Comparison of ENCODE assay signal across 8 mouse cellular contexts in the genomic region with DNA sequence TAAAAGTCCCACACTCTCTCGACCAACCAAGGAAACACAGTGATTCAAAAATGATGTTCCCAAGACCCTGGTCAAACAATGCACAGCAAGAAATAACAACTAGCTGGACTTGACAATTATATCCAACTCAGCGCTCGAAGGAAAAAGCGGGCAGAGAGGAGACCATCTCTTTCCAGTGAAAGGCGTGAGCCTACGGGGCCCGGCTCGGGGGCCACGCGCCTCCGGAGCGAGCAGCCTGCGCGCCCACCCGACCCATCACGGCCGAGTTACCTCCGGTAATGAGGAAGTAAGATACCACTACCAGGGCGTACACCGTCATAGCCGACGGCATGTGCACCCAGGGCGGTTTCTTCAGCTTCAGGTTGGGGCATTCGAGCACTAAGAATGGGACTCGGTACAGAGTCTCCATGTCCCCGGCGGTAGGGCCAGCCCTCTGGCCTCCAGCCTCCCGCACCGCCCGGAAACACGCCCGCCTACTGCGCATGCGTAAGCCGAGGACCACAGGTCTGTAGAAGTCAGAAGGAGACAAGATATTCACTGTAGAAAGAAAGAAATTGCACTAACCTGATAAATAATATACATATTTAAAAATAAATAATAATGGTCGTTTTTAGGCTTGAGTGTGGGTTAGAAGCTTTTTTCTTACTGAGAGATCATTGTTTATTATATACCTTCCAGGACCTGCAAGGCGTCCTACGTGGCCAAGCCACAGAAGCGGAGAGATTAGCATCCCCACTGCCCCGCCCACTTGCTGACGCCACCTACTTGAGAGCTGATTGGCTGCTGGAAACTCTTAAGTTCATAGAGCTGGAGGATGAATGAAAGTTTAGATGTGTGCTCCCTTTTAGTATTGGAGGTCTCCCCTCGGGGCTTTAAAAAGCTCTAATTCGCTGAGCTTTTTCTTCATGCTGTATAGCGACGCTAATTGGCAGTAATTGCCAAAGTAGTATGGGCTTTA. TPM values are rescaled to one million over a fixed set of nuclear protein-coding genes. Genes with fewer than 3 reads are reported as not detected.
DNase-seq lines count a peak whose midpoint lies in the region; ATAC-seq lines count a peak whose summit lies in the region.

A gene (minus strand): TSS at position 478 of the 958 bp plus-strand sequence.

- H3K27me3 ChIP-seq in lung, embryonic 16.5 days (ENCODE audit: control insufficient read depth, insufficient read depth, low read depth, low read length) = no peaks in the 10 kb centered on the region

- peak within 1 kb of the TSS; percentile 96 for H3K4me3 ChIP-seq in lung, embryonic 16.5 days (ENCODE audit: low read length)

- H3K9me3 ChIP-seq in lung, embryonic 16.5 days (ENCODE audit: control insufficient read depth, low read length) = no peaks in the 10 kb centered on the region

- 0% methylated on average over 45 of the region's 45 CpGs for WGBS in lung, embryonic 16.5 days

- DNase-seq in MEL-GATA-1-ER (ENCODE audit: extremely low read depth, low read depth) = peak; percentile 99
- peak; percentile 92 for DNase-seq in cerebellum, adult 8-10 months
- peak; percentile 96 for DNase-seq in forelimb bud, embryonic 11.5 days (ENCODE audit: low read depth, low spot score)
- DNase-seq in layer of hippocampus, adult 9-10 months (ENCODE audit: low spot score) = peak; percentile 96
- peak; percentile 91 for DNase-seq in ovary, postnatal 10 days (ENCODE audit: low spot score)
- DNase-seq in thymus, postnatal 10 days (ENCODE audit: low spot score in 2 of 2) = peak; percentile 96 to 97

- H3K27ac ChIP-seq in lung, embryonic 16.5 days (ENCODE audit: low read length) = peak within 1 kb of the TSS; percentile 89

- H3K36me3 ChIP-seq in lung, embryonic 16.5 days (ENCODE audit: control insufficient read depth, insufficient read depth, low read length) = peaks cover 3% of the 10 kb centered on the region; the same call in 1 of the 2 replicates

- ATAC-seq in hematopoietic stem cell, adult 5-6 weeks (replicated peaks in 1 of 2; ENCODE audit: insufficient read depth in 1 of 2, low FRiP score in 2 of 2, low TSS enrichment in 1 of 2, low read depth in 1 of 2, poor library complexity in 2 of 2, severe bottlenecking in 2 of 2) = peak; percentile 97 to 98
- peak; percentile 97 for ATAC-seq in lung, embryonic 16.5 days (ENCODE audit: low read depth)

- peak within 1 kb of the TSS; percentile 79 for H3K4me2 ChIP-seq in lung, embryonic 16.5 days (ENCODE audit: low read depth, low read length)

- peak within 1 kb of the TSS; percentile 96 for H3K9ac ChIP-seq in lung, embryonic 16.5 days (ENCODE audit: low read length)

- H3K4me1 ChIP-seq in lung, embryonic 16.5 days (replicated peaks; ENCODE audit: control insufficient read depth, insufficient read depth, low read length) = peaks cover 12% of the 10 kb centered on the region

RNA-seq across cellular contexts. Expression of the gene that starts here (rescaled TPM):
- 127 and 143 TPM in 2 replicates for total RNA-seq in hematopoietic stem cell, adult 5-6 weeks (2017)
- 351 and 390 TPM in 2 replicates for polyA plus RNA-seq in lung, embryonic 16.5 days (2015; fragmentation: Nextera tagmentation; extraction: Ambion mirVana)

Comparison
In these comparisons a context has a peak if more than half of its experiments do, and no peak if none do; other contexts are left out.
1. Peak in every context shown above with its lines: DNase-seq, ATAC-seq, H3K4me3 ChIP-seq and H3K27ac ChIP-seq.